Mouse (Mus musculus): ENCODE data around the gene Syt6. TPM values are rescaled to one million over a fixed set of nuclear protein-coding genes. Genes with fewer than 3 reads are reported as not detected.

Gene Syt6
- polyA plus RNA-seq, 1 experiment from 2014 or later = 0.02 TPM

DNA sequence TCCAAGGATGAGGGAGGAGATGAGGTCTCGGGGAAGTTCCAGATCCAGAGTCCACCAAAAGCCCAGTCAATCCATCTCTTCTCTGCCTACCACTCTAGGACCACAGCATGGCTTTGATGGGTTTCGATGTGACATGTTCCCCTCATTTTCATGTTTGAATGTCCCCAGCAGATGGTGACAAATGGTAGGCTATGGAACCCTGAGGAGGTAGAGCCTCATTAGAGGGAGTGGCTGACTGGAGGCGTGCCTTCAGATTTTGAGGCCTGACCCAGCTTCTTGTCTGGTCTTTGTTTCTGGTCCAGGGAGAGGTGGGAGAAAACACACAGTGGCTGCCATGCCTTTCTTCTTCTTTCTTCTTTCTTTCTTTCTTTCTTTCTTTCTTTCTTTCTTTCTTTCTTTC lies 115.5 kb downstream of the Syt6 start:
- H3K27me3 ChIP-seq = no peaks in the 10 kb centered on the region
- H3K4me1 ChIP-seq (replicated peaks) = no peaks in the 10 kb centered on the region
- no peak overlapping the region for H3K27ac ChIP-seq (replicated peaks)
- 63% methylated on average over 3 of the region's 3 CpGs for WGBS (ENCODE audit: insufficient replicate concordance)
- H3K4me2 ChIP-seq = no peak overlapping the region
- no peaks in the 10 kb centered on the region for H3K36me3 ChIP-seq (replicated peaks)
- no peak for ATAC-seq (ENCODE audit: insufficient read depth)
- H3K9ac ChIP-seq = no peak overlapping the region
- H3K9me3 ChIP-seq (replicated peaks) = no peaks in the 10 kb centered on the region
- H3K4me3 ChIP-seq (replicated peaks) = no peak overlapping the region

Small RNA genes lying within 50 kb of the gene (microRNA-seq; reads per million reads assigned to microRNA genes)
- gene Gm25325 = not detected

Other genes with a start within 250 kb of the Syt6 start
- gene Atg4a-ps, start 70.8 kb downstream of the Syt6 start, polyA plus RNA-seq (2015; fragmentation: Nextera tagmentation; extraction: Ambion mirVana) = 0.15 and 0.29 TPM in 2 replicates
- 2.5 and 2.8 TPM in 2 replicates for gene Olfml3, start 162.8 kb downstream of the Syt6 start, polyA plus RNA-seq (2015; fragmentation: Nextera tagmentation; extraction: Ambion mirVana)
- gene Gm10964, start 164.1 kb downstream of the Syt6 start, polyA plus RNA-seq (2015; fragmentation: Nextera tagmentation; extraction: Ambion mirVana) = not detected in 2 replicates
- gene Hipk1, start 216.3 kb downstream of the Syt6 start, polyA plus RNA-seq (2015; fragmentation: Nextera tagmentation; extraction: Ambion mirVana) = 15.3 and 17.7 TPM in 2 replicates
- gene Dclre1b, start 234.2 kb downstream of the Syt6 start, polyA plus RNA-seq (2015; fragmentation: Nextera tagmentation; extraction: Ambion mirVana) = 29.7 and 31.9 TPM in 2 replicates
- 13.0 and 15.4 TPM in 2 replicates for gene Ap4b1, start 234.3 kb downstream of the Syt6 start, polyA plus RNA-seq (2015; fragmentation: Nextera tagmentation; extraction: Ambion mirVana)
- gene Gm43064, start 234.3 kb downstream of the Syt6 start, polyA plus RNA-seq (2015; fragmentation: Nextera tagmentation; extraction: Ambion mirVana) = 1.1 and 1.2 TPM in 2 replicates